In the genomic region with DNA sequence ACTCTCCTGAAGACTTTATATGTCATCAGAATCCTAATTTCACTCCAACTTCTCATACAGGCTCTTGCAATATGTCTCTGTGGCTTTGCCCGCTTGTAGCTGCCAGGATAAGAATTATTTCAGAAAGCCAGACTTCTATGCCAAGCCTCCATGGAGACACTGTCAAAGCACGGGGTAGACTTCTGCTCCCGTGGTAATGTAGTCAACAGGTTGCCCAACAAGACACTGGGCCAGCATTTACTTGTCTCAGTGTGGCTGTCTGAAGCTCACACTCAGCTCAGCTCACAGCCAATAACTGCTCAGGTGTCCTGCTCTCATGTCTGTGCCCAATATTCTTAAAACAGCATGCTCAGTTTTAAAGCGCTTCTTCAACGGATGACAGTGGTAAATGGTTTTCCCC, we compare ENCODE assay signal across 20 mouse cellular contexts. TPM values are rescaled to one million over a fixed set of nuclear protein-coding genes. Genes with fewer than 3 reads are reported as not detected.
DNase-seq lines count a peak whose midpoint lies in the region; ATAC-seq lines count a peak whose summit lies in the region.
"Had no signal": no experiment of that assay in that cellular context is flagged by ENCODE, and none has a peak within 500 bp of the region (broad histone marks: within the 10 kb centered on the region; RNA-seq: fewer than 3 reads in every experiment).

No protein-coding gene starts in this region.

- H3K27me3 ChIP-seq in heart, embryonic 13.5 days (replicated peaks) = no peaks in the 10 kb centered on the region
- H3K27me3 ChIP-seq: embryonic facial prominence, embryonic 13.5 days; forebrain, embryonic 13.5 days; hindbrain, embryonic 13.5 days had no signal

- H3K4me1 ChIP-seq in heart, embryonic 13.5 days = peaks cover 49% of the 10 kb centered on the region
- H3K4me1 ChIP-seq: forebrain, embryonic 13.5 days; hindbrain, embryonic 13.5 days had no signal

- H3K4me3 ChIP-seq in heart, embryonic 13.5 days = no peak overlapping the region
- H3K4me3 ChIP-seq: embryonic facial prominence, embryonic 13.5 days; forebrain, embryonic 13.5 days; hindbrain, embryonic 13.5 days had no signal

- intact Hi-C loops in heart, postnatal 14 days (cut with DNase I) = loop anchor here (5.0 kb wide), 1 partner anchor 43 kb away; a partner anchor contains a TSS

- H3K9me3 ChIP-seq in heart, embryonic 13.5 days = no peaks in the 10 kb centered on the region; the same call in 1 of the 2 replicates
- H3K9me3 ChIP-seq: embryonic facial prominence, embryonic 13.5 days; forebrain, embryonic 13.5 days; hindbrain, embryonic 13.5 days had no signal

- H3K4me2 ChIP-seq in heart, embryonic 13.5 days = no peak overlapping the region
- H3K4me2 ChIP-seq: embryonic facial prominence, embryonic 13.5 days; forebrain, embryonic 13.5 days; hindbrain, embryonic 13.5 days had no signal

- ATAC-seq in heart, embryonic 13.5 days (ENCODE audit: extremely low read depth, insufficient number of reproducible peaks, low FRiP score, low TSS enrichment) = no peak
- ATAC-seq: CD4-positive, CD25-positive, alpha-beta regulatory T cell, adult 4 months; forebrain, embryonic 13.5 days; hindbrain, postnatal 0 days had no signal

- DNase-seq in adrenal gland, postnatal 10 days = peak; percentile 15
- no peak for DNase-seq in adrenal gland, postnatal 36 days
- DNase-seq in gastrocnemius, postnatal 25 days = peak; percentile 21
- no peak for DNase-seq in gastrocnemius, postnatal 10 days
- DNase-seq in heart, postnatal 14 days = no peak
- DNase-seq in brain, embryonic 18.5 days (ENCODE audit: low read depth, low spot score) = peak; percentile 16
- no peak for DNase-seq in ovary, adult 18-20 months (ENCODE audit: low spot score)
- DNase-seq: B cell, adult 2 months; cerebellum, adult 18-20 months; cerebellum, adult 9-11 months; cerebellum, postnatal 36 days; gastrocnemius, postnatal 36 days; kidney, adult 11 months; kidney, adult 9 months had no signal

- 86% methylated on average over 5 of the region's 5 CpGs for WGBS in heart, embryonic 13.5 days

- H3K9ac ChIP-seq in heart, embryonic 13.5 days = no peak overlapping the region
- H3K9ac ChIP-seq: embryonic facial prominence, embryonic 13.5 days; forebrain, embryonic 13.5 days; hindbrain, embryonic 13.5 days had no signal

- 0 out of 2 replicates have a peak overlapping the region, but pooled peaks have one; percentile 32 for H3K27ac ChIP-seq in heart, embryonic 13.5 days (replicated peaks)
- H3K27ac ChIP-seq: embryonic facial prominence, embryonic 13.5 days; forebrain, embryonic 13.5 days; hindbrain, embryonic 13.5 days; hindbrain, postnatal 0 days had no signal

- peaks cover 48% of the 10 kb centered on the region for H3K36me3 ChIP-seq in heart, embryonic 13.5 days
- H3K36me3 ChIP-seq: hindbrain, embryonic 13.5 days had no signal

RNA-seq across cellular contexts. Expression of a gene that starts 43.6 kb away (rescaled TPM):
- 10 to 100 TPM; 17.6 to 25.0 TPM for total RNA-seq in adrenal gland, postnatal 10 days (2021)
- total RNA-seq in adrenal gland, postnatal 36 days (2021) = 10 to 100 TPM; 23.9 to 26.1 TPM
- total RNA-seq in gastrocnemius, postnatal 25 days (2021) = 10 to 100 TPM; 15.2 to 16.3 TPM
- total RNA-seq in gastrocnemius, postnatal 10 days (2021) = 10 to 100 TPM; 11.5 to 13.4 TPM
- polyA plus RNA-seq in heart, embryonic 13.5 days (2015; fragmentation: Nextera tagmentation; extraction: Ambion mirVana) = 23.6 and 24.8 TPM in 2 replicates
- 10 to 100 TPM; 12.7 to 12.9 TPM for total RNA-seq in heart, postnatal 14 days (2021)

Comparison
In these comparisons a context has a peak if more than half of its experiments do, and no peak if none do; other contexts are left out.
1. DNase-seq: peak in adrenal gland, postnatal 10 days (single experiment), gastrocnemius, postnatal 25 days (single experiment) and brain, embryonic 18.5 days (single experiment); none in adrenal gland, postnatal 36 days (0 of 2), gastrocnemius, postnatal 10 days (single experiment), heart, postnatal 14 days (0 of 2) and ovary, adult 18-20 months (single experiment).